Mouse (Mus musculus) lung, postnatal 36 days (tissue): ENCODE results near the gene Klhl40.
A peak's percentile ranks its signal among the peaks of the same experiment; 100 is the strongest.

Source experiments
- DNase-seq: peaks from one replicate; pipeline ENCODE4 v3.0.0; 2022; ENCODE audit warnings: mixed read lengths

The Klhl40 gene

DNA sequence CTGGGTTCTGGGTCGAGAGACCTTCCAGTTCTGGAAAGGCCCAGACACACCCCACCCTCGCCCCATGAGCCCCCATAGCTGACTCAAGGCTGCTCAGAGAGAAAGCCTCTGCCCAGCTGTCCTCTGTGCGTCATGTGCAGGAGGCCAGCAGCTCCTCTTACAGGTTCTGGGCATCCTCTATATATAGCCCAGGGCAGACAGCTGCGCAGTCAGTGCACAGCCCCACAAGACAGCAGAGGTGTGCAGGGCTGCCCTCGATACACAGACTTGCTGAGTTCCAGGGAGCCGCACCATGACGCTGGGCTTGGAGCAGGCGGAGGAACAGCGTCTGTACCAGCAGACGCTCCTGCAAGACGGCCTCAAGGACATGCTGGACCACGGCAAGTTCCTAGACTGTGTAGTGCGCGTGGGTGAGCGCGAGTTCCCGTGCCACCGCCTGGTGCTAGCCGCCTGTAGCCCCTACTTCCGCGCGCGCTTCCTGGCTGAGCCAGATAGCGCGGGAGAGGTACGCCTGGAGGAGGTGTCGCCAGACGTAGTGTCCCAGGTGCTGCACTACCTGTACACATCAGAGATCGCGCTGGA is at the start of gene Klhl40:
TSS of gene Klhl40 (plus strand) at position 124 of the 582 bp plus-strand sequence.
- no peak for DNase-seq

DNA sequence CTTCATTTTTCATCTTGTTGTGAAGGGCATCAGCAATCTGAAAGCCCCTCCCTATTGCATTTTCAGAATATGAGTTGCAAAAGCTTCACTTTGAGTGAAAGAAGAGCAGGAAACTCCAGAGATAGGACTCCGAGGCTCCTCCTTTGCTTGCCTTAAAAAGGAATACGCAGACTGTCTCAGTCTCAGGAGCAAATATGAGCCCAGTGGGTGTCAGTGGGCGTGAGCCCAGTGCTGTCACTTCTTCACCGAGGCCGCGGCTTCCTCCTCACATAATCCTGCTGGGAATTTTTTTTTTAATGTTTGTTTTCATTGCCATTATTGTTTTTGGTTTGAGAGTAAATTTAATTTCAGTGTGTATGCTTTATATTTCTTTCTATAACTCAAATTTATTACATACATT is 36.9 kb upstream of the Klhl40 start:
- no peak for DNase-seq

DNA sequence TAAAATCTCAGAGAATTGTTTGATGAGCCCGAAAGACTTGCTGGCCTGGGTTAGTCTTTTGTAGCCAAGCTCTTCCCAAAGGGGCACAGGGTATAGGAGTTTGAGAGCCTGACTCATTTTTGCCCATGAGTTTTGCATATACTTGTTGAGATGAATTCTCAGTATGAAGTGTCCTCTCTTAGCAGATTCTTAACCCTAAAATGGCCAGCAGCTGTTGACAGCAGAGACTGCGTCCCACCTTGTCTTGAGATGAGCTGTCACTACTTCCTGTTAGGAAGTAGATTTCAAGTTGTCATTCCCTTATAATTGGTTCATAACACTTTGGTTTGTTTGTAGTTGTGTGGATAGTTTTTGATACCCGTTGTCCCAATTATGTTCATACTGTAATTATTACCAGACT is 36.2 kb upstream of the Klhl40 start:
- no peak for DNase-seq

DNA sequence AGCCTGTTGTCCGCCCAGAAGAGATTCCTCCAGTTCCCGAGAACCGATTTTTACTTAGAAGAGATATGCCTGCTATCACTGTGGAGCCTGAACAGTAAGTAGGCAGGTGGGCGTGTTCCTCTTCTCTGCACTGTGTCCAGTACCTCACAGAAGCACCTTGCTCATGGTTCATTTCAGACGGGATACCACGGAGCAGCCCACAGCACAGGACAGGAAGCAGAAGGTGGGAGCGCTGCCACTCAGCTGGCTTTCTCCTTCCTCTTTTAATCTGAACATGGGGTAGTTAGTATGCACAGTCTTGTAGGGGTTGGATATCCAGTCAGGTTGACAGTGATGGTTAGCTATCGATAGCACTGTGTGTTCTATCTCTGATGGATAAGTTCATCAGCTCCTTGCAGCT is 33.4 kb upstream of the Klhl40 start:
- no peak for DNase-seq

DNA sequence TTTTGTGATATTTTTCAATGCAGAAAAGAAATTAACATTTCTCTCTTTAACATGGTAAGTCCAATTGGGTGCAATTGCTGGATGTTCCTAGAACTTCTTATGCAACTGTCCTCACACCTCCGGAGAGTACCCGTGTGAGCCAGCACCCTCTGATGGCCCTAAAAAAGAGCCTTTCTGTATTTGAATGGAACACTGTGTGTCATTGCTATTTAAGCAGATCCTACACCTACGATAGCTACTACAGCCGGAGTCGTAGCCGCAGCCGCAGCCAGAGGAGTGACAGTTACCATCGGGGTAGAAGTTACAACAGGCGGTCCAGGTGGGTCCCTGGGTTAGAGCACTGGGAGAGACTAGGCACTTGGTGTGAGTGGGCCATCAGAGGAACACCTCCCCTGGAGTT is 24.6 kb upstream of the Klhl40 start:
- DNase-seq = no peak

DNA sequence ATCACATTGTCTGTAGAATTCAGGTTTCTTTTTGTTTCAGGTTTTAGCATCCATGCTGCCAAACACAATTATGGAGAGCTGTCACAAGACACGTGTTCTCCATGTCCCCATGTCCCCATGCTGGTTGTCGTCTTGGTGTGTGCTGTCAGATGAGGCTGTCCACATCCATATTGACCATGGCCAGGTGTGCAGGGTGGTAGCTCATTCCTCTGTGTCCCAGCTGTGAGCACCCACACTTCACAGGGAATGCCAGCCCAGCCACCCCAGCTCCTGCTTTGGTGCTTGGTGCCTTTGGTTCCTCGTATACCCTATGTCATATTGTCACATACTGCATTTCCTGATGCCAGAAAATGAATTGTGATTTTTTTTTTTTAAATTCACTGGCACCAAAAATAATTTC is 22.8 kb upstream of the Klhl40 start:
- no peak for DNase-seq

DNA sequence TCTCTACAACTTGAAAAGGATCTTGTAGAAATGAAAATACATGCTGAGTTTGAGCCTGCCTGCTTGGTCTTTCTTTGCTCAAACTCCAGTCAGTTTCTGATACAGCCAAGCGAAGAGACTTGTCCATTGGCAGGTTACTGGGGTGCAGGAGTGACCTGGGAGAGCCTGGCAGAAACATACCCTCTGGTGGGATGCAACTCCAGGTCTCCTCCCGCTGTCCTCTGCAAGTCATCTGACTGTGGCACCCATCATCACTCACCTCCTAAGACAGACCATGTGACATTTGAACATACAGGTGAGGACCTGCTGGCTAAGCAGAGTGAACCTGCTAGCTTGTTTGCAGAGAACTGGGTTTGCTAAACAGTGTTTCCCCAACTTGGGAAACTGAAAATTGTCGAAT is 20.6 kb upstream of the Klhl40 start:
- no peak for DNase-seq

DNA sequence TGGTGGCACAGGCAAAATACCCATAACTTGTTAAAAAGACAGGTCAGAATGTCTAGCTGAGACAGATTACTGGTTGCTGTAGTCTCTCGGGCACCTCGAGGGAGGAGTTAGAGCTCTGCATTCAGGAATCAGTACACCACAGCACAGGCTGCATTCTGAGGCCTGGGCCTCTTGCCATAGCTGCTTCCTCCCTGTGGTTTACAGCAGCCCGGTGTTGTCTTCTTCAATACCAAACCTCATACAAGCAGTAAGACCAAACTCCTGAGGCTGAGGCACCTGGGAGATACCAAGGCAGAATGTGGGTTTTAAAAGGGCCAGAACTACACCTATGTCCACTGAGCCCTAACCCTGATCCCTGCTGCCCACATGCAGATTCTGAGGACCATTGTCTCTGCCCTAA is 20.0 kb upstream of the Klhl40 start:
- no peak for DNase-seq

DNA sequence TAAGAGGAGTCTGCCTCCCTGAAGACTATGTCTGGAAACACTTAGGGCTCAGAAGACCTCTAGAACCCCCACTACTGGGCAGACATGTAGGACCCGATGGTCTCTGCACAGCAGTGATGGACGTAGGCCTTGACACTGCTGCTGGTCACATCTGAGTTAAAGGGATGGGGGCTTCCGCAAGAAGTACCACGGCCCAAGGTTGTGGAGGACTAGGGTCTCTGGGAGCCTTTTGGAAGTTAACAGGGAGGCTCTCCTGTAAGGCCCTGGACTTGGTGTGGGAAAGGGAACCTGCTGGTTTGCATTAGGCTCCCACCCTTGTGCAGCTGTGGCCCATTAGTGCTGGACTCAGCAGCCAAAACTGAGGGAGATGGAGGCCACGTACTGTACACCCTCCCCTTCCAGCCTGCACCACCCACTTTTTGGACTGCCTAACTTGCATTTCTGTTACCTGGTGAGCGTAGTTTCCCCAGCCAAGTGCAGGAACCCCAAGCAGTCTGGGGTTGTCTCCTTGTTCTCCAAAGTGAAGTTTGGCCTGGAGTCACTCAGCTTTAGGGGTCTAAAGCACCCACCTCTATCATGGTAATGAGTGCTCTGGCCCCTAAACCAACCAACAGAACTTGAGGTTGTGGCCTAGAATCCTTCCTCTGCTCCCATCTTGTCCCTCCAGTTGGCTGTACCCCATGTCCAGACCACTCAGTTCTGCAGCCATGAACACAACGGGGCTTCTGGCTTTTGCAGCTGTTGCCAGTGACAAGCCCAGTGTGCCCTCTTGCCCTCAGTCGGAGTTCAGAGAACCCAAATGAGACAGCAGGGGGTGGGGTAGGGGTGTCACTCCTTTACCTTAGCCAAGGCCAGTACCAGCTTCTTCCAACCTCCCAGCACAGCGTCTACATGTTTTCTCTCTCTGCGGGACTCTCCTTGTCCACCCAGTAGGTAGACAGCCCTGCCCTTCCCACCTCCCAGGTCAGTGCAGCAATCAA is 19.3 kb upstream of the Klhl40 start:
- DNase-seq = no peak

DNA sequence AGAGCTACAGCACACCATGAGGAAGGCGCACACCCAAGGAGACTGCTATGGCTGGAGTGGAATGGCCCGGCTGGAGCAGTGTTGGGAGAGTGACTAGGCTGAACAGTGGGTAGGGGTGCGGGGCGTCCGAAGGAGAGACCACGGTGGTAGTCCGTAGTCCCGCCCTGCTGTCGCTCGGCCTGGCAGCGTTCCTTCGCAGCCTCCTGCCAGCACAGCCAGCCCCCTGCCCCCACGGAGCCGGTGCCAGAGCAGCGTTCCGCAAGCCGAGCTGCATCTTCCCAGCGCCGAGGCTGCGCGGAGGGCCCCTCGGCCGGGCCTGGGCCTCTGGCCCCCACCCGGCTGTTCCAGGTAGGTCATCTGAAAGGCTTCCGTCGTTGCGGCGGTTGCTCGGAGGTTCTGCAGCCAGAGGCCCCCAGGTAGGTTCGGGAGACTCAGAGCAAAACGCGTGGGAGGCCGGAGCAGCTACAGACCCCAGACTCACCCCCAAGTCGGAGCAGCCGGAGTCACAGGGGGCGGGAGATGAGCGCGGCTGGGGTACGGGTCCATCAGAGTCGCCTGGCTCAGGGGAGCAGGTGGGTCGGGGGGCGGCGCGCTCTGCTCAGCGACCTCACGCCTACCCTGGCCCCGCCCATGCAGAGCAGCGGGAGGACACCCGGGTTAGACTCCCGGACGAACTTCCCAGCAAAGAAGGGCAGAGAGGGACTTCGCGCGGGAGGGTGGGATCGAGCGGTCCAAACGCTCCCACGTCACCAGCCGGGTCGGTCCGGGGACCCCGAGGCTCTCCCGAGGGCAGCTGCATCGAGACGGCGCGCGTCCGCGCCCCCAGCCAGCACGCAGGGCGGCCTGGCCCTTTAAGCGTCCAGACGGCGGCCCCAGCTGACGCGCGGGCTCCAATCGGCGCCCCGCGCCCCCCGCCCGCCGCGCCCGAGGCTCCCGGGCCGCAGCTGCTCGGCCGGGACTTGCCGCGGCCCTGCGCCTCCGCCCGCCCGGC is 18.0 kb upstream of the Klhl40 start, which contains the start of gene Zfp651:
TSS of gene Zfp651 (plus strand) at position 240 of the 991 bp plus-strand sequence.
- no peak for DNase-seq

DNA sequence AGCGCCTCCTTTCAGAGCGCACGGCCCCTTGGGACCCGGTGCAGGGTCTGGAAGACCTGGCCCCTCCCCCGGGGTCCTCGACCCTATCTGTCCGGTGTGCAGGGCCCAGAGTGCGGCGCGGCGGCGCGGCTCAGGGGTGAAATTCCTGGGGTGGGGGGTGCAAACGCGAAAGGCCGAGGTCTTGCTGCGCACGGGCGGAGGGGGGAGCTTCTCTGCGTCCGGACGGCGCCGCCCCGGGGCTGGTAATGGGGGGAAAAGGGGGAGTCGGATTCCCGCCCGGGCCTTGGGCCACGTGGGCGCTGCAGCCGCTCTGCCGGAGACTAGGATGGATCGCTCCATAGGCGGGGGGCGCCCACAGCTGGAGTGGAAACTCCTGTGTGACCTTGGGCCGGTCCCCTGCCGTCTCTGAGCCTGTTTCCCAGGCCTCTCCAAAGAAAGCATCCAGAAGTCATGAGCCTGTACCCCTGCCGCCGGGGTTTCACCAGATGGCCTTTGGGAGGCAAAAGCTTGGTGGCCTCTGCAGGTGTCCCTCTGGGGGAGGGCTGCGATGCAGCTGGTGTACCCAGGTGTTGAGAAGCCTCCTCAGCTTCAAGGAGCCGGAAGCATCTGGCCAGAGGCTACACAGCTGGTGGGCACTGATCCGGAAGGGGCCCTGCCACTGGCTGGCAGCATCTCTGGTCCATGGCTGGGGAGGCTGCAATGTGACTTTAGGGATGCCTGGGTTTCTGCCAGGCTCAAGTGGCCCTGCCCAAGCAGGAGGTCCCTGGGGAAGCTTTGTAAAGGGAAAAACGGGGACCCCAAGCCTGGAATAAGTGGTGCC is 16.9 kb upstream of the Klhl40 start:
- peak; percentile 69 for DNase-seq

DNA sequence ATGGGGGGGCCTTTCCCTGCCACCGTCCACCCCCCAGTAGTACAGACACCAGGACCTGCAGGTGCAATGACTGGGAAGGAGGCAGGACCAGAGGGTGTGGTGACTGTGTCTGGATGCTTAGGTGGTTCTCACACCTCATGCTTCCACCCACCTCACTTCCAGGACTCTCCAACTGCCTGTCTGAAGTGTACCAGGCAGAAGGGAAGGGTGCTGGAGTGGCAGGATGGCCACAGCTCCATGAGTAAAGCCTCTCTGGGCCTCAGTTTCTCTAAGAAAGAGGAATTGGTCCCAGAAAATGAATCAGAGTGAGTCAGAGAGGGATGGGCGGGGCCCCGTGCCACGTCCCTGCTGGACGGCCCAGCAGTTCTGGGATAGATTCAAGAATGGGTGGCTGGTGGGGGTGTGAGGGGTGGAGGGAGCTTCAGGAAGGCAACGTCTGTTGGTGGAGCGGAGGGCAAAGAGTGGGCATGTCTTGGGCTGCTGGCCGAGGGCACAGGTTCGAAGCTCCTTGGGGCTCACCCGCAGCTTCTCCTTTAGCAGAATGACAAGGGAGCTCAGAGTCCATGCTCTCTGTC is 16.2 kb upstream of the Klhl40 start:
- DNase-seq = no peak

DNA sequence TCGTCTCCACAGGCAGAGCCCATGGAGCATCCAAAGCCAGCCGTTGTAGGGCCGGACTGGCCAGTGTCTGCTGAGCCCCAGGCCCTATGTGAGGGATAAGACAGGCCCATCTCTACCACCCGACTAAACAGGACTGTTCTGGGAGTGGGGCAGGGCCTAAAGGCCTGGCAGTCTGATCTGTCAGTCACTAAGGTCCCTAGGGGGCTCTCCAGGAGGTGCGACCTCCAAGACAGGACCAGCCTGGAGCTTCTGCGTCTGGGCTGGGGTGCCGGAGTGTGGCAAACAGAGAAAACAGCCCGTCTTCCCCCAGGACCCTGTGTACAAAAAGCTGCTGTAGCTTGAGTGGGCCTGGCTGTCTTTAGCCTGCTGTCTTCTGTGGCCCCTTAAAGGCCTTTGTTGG is 15.6 kb upstream of the Klhl40 start:
- DNase-seq = no peak

DNA sequence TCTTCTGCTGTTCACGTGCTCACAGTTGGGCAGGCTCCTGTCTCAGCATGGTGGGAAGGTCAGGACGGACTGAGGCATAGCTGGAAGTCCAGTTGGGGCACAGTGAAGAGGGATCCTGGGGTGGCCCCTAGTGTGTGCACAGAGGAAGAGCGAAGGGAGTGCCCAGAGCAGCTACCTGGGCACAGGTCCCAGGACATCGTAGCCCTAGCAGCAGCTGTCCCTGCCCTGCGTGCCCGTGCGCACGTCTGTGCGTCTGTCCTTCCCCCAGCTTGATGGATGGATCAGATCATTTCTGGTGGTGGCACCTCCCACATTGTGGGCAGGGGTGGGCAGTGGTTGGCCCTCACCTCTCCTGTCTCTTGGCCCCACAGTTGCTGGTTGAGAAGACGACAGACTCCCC is 15.2 kb upstream of the Klhl40 start:
- DNase-seq = no peak

DNA sequence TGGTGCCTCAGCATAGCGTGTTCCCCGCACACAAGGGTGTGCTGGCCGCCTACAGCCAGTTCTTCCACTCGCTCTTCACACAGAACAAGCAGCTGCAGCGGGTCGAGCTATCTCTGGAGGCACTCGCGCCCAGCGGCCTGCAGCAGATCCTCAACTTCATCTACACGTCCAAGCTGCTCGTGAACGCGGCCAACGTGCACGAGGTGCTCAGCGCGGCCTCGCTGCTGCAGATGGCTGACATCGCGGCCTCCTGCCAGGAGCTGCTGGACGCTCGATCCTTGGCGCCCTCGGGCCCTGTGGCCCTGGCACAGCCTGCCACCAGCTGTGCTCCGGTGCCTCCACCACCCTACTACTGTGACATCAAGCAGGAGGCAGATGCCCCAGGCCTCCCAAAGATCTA is 14.6 kb upstream of the Klhl40 start:
- no peak for DNase-seq

DNA sequence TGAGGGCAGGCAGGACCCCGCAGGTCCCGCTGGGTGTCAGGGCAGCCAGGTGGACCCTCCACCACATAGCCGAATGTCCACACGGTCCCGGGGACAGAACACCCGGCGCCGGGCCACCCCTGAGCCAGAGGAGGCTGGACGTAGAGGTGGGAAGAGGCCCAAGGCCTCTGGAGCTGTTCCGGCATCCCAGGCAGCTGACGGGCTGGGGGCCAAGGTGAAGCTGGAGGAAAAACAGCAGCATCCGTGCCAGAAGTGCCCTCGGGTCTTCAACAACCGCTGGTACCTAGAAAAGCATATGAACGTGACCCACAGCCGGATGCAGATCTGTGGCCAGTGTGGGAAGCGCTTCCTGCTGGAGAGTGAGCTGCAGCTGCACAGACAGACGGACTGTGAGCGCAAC is 13.7 kb upstream of the Klhl40 start:
- no peak for DNase-seq

DNA sequence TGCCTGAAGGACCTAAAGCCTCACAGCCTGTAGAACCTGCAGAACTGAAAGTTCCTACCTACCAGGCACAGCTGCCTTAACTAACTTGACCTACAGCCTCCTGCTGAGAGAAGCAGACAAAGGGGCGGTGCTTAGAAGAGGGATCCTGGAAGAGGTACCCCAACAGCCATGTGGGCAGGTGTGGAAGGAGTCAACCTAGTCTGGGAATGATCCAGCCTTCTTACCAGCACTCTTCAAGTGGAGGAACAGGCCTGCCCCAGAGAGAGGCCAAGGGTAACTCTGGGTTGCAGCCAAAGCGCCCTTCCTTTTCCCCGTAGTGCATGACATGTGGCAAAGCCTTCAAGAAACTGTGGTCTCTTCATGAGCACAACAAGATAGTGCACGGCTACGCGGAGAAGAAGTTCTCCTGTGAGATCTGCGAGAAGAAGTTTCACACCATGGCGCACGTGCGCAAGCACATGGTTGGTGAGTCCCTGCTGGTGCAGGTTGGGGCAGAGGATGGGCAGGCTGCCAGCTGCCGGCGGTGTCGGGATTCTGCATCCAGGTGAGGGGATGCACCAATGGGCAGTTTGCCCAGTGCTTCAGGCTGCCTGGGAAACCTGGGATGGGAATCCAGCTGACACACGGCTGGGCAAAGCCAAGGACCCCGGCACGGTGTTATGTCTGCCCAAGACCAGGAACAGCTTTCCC is 12.1 kb upstream of the Klhl40 start:
- DNase-seq = peak; percentile 72

DNA sequence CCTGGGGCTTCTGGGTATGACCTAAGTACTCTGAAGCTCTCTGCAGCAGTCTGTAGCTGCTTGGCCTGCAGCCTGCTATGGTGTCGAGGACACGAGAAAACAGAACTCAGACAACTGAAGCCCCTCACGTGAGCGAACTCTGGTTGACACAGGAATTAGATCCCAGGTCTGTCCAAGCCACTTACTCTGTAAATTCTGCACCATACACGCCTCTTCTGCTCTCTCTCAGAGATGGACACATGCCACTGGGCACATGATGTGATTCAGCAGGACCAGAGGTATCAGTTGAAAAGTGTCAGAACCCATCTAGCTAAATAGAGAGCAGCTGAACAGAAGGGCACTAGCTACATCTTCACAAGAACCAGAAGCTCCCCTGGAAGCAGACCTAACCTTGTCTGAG is 5.0 kb upstream of the Klhl40 start:
- no peak for DNase-seq

DNA sequence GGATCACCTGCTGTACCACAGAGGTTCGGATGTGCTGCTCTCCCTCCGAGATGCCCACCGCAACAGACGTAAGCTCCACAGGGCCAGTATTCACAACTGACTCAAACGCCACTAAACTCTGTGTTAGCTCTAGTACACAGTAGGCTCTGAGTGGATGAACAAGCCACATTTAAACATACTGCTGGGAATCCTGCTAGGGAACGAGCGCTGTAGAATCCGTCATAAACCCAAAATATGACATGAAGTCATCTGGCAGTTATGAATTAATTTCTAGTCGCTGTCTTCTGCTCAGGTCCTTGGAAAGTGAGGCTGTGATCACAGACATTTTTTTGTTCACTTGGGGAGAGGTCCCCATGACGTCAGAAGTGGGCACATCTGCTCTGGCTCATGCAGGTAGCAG is 1.5 kb upstream of the Klhl40 start:
- DNase-seq = no peak

DNA sequence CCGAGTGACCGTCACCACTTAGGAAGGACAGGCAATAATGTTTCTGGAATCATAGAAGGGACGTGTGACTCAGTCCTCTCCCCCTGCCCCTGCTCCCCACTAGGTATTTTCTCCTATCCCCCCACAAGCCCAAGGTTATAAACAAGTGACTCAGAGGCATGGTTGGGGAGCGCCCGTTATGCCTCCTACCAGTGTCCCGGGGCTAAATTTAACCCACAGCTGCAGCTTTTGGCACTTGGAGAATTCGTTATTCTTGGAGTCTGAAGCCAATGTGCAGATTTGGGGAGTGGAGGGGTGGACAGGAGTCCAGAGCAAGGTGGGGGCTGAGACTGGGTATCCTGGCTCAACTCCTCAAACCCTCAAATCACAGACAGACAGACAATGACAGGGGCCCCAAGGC is 896 bp upstream of the Klhl40 start:
- no peak for DNase-seq

DNA sequence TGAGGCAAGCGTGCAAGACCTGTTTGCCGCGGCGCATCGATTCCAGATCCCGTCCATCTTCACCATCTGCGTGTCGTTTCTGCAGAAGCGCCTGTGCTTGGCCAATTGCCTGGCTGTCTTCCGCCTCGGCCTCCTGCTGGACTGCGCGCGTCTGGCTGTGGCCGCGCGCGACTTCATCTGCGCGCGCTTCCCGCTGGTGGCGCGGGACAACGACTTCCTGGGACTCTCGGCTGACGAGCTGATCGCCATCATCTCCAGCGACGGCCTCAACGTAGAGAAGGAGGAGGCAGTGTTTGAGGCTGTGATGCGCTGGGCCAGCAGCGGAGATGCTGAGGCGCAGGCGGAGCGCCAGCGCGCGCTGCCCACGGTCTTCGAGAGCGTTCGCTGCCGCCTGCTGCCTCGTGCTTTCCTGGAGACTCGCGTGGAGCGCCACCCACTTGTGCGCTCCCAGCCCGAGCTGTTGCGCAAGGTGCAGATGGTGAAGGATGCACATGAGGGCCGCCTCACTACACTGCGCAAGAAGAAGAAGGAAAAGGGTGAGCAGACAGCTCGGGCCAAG is 738 bp downstream of the Klhl40 start:
- DNase-seq = no peak
